Mouse (Mus musculus): ENCODE data around the gene Shroom1. TPM values are rescaled to one million over a fixed set of nuclear protein-coding genes. Genes with fewer than 3 reads are reported as not detected.
"Not testable (repeated sequence)": the region's sequence is repeated elsewhere in the genome, so short reads cannot be mapped to it uniquely, and the experiment has no call there.

The Shroom1 gene
- polyA plus RNA-seq (2015; fragmentation: Nextera tagmentation; extraction: Ambion mirVana): 1.3 and 1.5 TPM in 2 replicates

GRCm38 (mm10) chr11:53456474-53457371 lies at the start of gene Shroom1, which contains the start of gene Gm10447:
Shroom1 (plus strand) TSS chr11:53457205.
Gm10447 (minus strand) TSS chr11:53457110.
- peak within 1 kb of the TSS; percentile 86 for H3K4me2 ChIP-seq (replicated peaks)

GRCm38 (mm10) chr11:53411738-53412137 lies 45.3 kb upstream of the Shroom1 start:
- no peak overlapping the region for H3K4me3 ChIP-seq (replicated peaks)
- no peaks in the 10 kb centered on the region for H3K9me3 ChIP-seq
- H3K36me3 ChIP-seq: peaks cover 31% of the 10 kb centered on the region
- H3K27ac ChIP-seq: no peak overlapping the region
- H3K27me3 ChIP-seq (replicated peaks): no peaks in the 10 kb centered on the region
- no peak overlapping the region for H3K4me2 ChIP-seq (replicated peaks)
- ATAC-seq: no peak
- no peak overlapping the region for H3K9ac ChIP-seq
- no peaks in the 10 kb centered on the region for H3K4me1 ChIP-seq (replicated peaks)

More at GRCm38 (mm10) chr11:53456474-53457371, at the start of gene Shroom1, which contains the start of gene Gm10447:
- WGBS: 5% methylated on average over 41 of the region's 42 CpGs
- peaks cover 10% of the 10 kb centered on the region; the same call in 1 of the 2 replicates for H3K4me1 ChIP-seq (replicated peaks)
- peak within 1 kb of the TSS; percentile 48 for H3K4me3 ChIP-seq (replicated peaks)
- H3K27ac ChIP-seq: no peak within 1 kb of the TSS
- peaks cover 9% of the 10 kb centered on the region for H3K27me3 ChIP-seq (replicated peaks)
- no peaks in the 10 kb centered on the region for H3K36me3 ChIP-seq
- H3K9ac ChIP-seq: peak within 1 kb of the TSS; percentile 55
- H3K9me3 ChIP-seq: no peaks in the 10 kb centered on the region
- peak; percentile 86 for ATAC-seq

- no peak for ATAC-seq
- H3K27ac ChIP-seq: no peak overlapping the region
These were observed 43.1 kb upstream of the Shroom1 start for GRCm38 (mm10) chr11:53413871-53414270.

GRCm38 (mm10) chr11:53418048-53418447 lies 39.0 kb upstream of the Shroom1 start:
- no peak overlapping the region for H3K4me3 ChIP-seq (replicated peaks)
- no peaks in the 10 kb centered on the region; the same call in 1 of the 2 replicates for H3K4me1 ChIP-seq (replicated peaks)
- H3K27ac ChIP-seq: no peak overlapping the region
- no peaks in the 10 kb centered on the region for H3K9me3 ChIP-seq
- peak; percentile 81 for ATAC-seq
- no peaks in the 10 kb centered on the region for H3K27me3 ChIP-seq (replicated peaks)
- H3K9ac ChIP-seq: no peak overlapping the region
- peaks cover 27% of the 10 kb centered on the region for H3K36me3 ChIP-seq
- H3K4me2 ChIP-seq (replicated peaks): no peak overlapping the region

More at GRCm38 (mm10) chr11:53413871-53414270, 43.1 kb upstream of the Shroom1 start:
- H3K4me3 ChIP-seq (replicated peaks): no peak overlapping the region
- no peaks in the 10 kb centered on the region for H3K27me3 ChIP-seq (replicated peaks)
- no peak overlapping the region for H3K9ac ChIP-seq
- 93% methylated on average over 4 of the region's 4 CpGs for WGBS
- H3K4me1 ChIP-seq (replicated peaks): no peaks in the 10 kb centered on the region
- peaks cover 29% of the 10 kb centered on the region for H3K36me3 ChIP-seq
- no peaks in the 10 kb centered on the region for H3K9me3 ChIP-seq
- no peak overlapping the region for H3K4me2 ChIP-seq (replicated peaks)

- Histone ChIP-seq H3K27ac (peak within 1 kb of the TSS; percentile 54), H3K36me3 (peaks cover 10% of the 10 kb centered on the region), H3K9me3 (no peaks in the 10 kb centered on the region), H3K4me1 (replicated peaks) (no peaks in the 10 kb centered on the region; the same call in 1 of the 2 replicates), H3K9ac (no peak within 1 kb of the TSS), H3K27me3 (replicated peaks) (no peaks in the 10 kb centered on the region), H3K4me2 (replicated peaks) (no peak within 1 kb of the TSS), H3K4me3 (replicated peaks) (no peak within 1 kb of the TSS)
- WGBS: 62% methylated on average over 4 of the region's 4 CpGs
- ATAC-seq: peak; percentile 83
These were observed 34.0 kb upstream of the Shroom1 start, which contains the start of gene Leap2 for GRCm38 (mm10) chr11:53423036-53423435. Leap2 (minus strand) TSS chr11:53423170.

- peaks cover 14% of the 10 kb centered on the region for H3K36me3 ChIP-seq
- no peak overlapping the region for H3K27ac ChIP-seq
- WGBS: 60% methylated on average over 2 of the region's 2 CpGs
- no peaks in the 10 kb centered on the region for H3K27me3 ChIP-seq (replicated peaks)
- peaks cover 5% of the 10 kb centered on the region; the same call in 1 of the 2 replicates for H3K4me1 ChIP-seq (replicated peaks)
- no peak overlapping the region for H3K4me3 ChIP-seq (replicated peaks)
- H3K4me2 ChIP-seq (replicated peaks): no peak overlapping the region
- no peak for ATAC-seq
- H3K9me3 ChIP-seq: no peaks in the 10 kb centered on the region
- H3K9ac ChIP-seq: no peak overlapping the region
These were observed 32.2 kb upstream of the Shroom1 start for GRCm38 (mm10) chr11:53424826-53425225.

DNA sequence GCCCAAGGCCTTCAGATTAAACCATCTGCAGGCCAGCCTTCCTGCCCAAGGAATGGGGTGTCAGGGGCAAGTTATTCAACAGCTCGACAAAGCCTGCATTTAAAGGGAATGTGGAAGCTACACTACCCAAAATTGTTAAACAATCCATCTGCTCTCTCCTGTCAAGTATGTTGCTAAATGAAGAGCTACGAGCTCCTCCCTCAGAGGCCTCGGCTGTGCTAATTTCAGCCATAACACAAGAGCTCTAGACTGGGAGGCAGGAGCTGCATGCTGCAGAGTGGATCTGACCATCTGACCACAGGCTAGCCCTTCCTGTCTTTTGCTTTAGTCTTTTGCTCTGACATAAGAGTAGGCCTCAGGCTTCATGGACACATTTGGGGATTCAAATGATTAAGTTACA lies 31.8 kb upstream of the Shroom1 start:
- no peak overlapping the region for H3K4me3 ChIP-seq (replicated peaks)
- peaks cover 5% of the 10 kb centered on the region; the same call in 1 of the 2 replicates for H3K4me1 ChIP-seq (replicated peaks)
- no peaks in the 10 kb centered on the region for H3K27me3 ChIP-seq (replicated peaks)
- no peak overlapping the region for H3K27ac ChIP-seq
- H3K9ac ChIP-seq: no peak overlapping the region
- H3K4me2 ChIP-seq (replicated peaks): no peak overlapping the region
- peaks cover 10% of the 10 kb centered on the region for H3K36me3 ChIP-seq
- no peaks in the 10 kb centered on the region for H3K9me3 ChIP-seq
- no peak for ATAC-seq
- whole genome bisulfite sequencing: 55% methylated on average over 3 of the region's 3 CpGs

DNA sequence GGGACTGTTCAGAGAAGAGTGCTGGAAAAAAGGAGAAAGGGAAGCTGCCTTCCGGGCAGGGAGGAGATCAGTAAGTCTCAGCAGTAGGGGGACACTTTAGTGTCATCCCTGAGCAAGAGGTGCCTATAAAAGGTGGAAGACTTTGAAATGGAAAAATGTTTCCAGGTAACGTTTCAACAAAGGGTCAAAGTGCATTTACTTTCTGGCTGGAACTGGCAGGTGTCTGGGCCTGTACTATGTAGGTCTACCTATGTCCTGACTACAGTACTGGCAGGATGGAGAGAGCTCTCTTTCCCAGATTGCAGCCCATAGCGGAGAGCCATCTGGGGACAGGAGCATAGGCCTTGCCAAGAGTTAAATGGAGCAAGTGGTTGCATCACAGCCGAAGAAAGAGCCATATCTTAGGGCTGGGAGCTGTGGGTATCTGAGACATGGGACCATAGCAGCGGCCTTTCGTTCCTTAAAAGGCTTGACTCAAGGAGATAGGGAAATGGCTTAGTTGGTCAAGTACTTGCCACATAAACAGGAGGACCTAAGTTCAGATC lies 31.2 kb upstream of the Shroom1 start:
- no peak overlapping the region for H3K9ac ChIP-seq
- H3K27ac ChIP-seq: no peak overlapping the region
- H3K4me3 ChIP-seq (replicated peaks): no peak overlapping the region
- no peak for ATAC-seq
- H3K9me3 ChIP-seq: no peaks in the 10 kb centered on the region
- no peaks in the 10 kb centered on the region for H3K27me3 ChIP-seq (replicated peaks)
- WGBS: 79% methylated on average over 6 of the region's 6 CpGs
- H3K36me3 ChIP-seq: peaks cover 9% of the 10 kb centered on the region; the same call in 1 of the 2 replicates
- H3K4me1 ChIP-seq (replicated peaks): peaks cover 5% of the 10 kb centered on the region; the same call in 1 of the 2 replicates
- no peak overlapping the region for H3K4me2 ChIP-seq (replicated peaks)

DNA sequence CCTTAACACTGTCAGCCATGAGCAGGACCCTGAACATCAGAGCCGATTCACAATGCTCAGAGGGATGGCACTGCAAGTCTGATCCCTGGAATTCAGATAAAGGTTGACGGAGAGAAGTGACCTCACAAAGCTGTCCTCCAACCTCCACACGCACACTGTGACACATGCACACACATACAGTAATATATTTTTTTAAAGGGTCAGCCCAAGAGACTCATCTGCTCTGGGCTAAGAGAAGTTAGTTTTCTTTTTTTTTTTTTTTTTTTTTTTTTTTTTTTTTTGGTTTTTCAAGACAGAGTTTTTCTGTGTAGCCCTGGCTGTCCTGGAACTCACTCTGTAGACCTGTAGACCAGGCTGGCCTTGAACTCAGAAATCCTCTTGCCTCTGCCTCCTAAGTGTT lies 30.1 kb upstream of the Shroom1 start:
- not testable (repeated sequence) for H3K9me3 ChIP-seq; H3K4me3 ChIP-seq (replicated peaks); H3K36me3 ChIP-seq; H3K4me1 ChIP-seq (replicated peaks); H3K27ac ChIP-seq; H3K9ac ChIP-seq; H3K27me3 ChIP-seq (replicated peaks); H3K4me2 ChIP-seq (replicated peaks); ATAC-seq
- WGBS: 87% methylated on average over 3 of the region's 3 CpGs

DNA sequence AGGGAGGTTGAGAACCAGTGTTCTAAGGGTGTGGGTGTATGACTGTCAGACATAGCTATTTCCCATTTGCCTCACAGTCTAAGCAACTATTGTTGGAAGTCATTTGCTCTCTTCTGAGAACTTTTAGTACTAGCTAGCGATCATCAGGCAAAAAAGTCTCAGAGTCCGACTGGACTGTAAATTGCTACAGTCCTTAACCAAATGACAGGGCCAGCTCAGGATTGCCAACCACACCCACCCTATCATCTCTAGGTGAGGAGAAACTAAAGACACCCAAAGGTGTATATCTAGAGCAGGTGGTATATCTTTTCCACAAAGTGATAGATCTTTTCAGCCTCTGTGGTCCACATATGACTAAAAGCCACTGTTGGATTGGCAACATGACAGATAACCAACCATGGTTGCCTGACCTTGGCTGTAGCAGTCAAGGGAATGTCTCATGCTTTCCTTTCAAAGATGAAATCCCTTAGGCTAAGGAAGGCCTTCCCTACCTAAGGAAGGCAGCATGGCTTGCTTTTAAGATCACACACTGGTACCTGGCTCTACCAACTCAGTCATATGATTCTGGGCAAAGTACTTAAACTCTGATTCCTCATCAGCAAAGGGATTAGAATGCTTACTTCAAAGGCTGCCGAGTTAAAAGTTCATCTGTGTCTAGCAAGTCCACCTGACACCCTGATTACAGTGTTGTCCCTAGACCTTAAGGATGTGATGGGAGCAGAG lies 28.9 kb upstream of the Shroom1 start:
- Histone ChIP-seq H3K27ac (no peak overlapping the region), H3K9me3 (no peaks in the 10 kb centered on the region), H3K9ac (no peak overlapping the region), H3K4me2 (replicated peaks) (no peak overlapping the region), H3K4me1 (replicated peaks) (peaks cover 8% of the 10 kb centered on the region; the same call in 1 of the 2 replicates), H3K36me3 (peaks cover 9% of the 10 kb centered on the region; the same call in 1 of the 2 replicates), H3K27me3 (replicated peaks) (no peaks in the 10 kb centered on the region), H3K4me3 (replicated peaks) (no peak overlapping the region)
- ATAC-seq: no peak
- WGBS: 87% methylated on average over 3 of the region's 3 CpGs

DNA sequence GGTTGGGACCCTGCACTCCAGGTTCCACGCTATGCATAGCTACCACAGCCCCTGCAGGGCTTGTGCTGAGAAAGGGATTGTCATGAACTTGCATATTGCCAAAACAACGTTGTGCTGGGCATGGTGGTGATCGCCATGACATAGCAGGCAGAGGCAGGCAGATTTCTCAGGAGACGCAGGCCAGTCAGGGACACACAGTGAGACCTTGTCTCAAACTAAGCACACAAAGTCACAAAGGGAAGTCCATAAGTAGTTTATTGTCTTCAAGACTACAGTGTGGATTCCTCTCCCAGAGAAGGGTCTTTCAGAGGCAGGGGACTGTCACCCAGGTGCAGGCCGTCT lies 28.3 kb upstream of the Shroom1 start:
- no peak overlapping the region for H3K4me2 ChIP-seq (replicated peaks)
- peaks cover 9% of the 10 kb centered on the region; the same call in 1 of the 2 replicates for H3K36me3 ChIP-seq
- no peaks in the 10 kb centered on the region for H3K27me3 ChIP-seq (replicated peaks)
- no peaks in the 10 kb centered on the region for H3K9me3 ChIP-seq
- no peak for ATAC-seq
- no peak overlapping the region for H3K9ac ChIP-seq
- H3K4me3 ChIP-seq (replicated peaks): no peak overlapping the region
- peaks cover 8% of the 10 kb centered on the region; the same call in 1 of the 2 replicates for H3K4me1 ChIP-seq (replicated peaks)
- no peak overlapping the region for H3K27ac ChIP-seq
- 97% methylated on average over 5 of the region's 5 CpGs for WGBS

DNA sequence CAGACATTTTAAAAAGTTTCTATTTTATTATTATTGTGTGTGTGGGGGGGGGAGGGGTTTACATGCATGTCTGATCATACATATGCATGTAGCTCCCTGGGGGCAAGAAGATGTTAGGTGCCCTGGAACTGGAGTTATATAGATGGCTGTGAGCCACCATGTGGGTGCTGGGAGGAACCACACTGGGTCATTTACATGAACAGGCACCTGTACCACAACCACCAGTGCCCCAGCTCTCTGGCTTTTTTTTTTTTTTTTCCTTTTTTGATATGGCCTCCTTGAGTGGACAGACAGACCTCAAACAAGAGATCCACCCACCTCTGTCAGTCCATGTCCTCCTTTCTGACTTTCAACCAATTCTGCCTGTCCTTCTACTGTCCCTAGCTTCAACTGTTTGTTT lies 27.8 kb upstream of the Shroom1 start:
- Histone ChIP-seq H3K36me3 (peaks cover 9% of the 10 kb centered on the region; the same call in 1 of the 2 replicates), H3K4me1 (replicated peaks) (peaks cover 8% of the 10 kb centered on the region; the same call in 1 of the 2 replicates), H3K27me3 (replicated peaks) (no peaks in the 10 kb centered on the region), H3K27ac (no peak overlapping the region), H3K4me3 (replicated peaks) (peak overlapping the region; percentile 90; the same call in 1 of the 2 replicates), H3K4me2 (replicated peaks) (peak overlapping the region; percentile 78), H3K9ac (no peak overlapping the region), H3K9me3 (no peaks in the 10 kb centered on the region)
- no peak for ATAC-seq

All from intestine, embryonic 15.5 days (tissue).